Mouse (Mus musculus): ENCODE results near the gene Prune2. TPM values are rescaled to one million over a fixed set of nuclear protein-coding genes. Genes with fewer than 3 reads are reported as not detected.
A peak's percentile ranks its signal among the peaks of the same experiment; 100 is the strongest.

Prune2 gene
- 11.3 and 11.6 TPM in 2 replicates for polyA plus RNA-seq (2014; fragmentation: Nextera tagmentation; extraction: Ambion mirVana)

GRCm38 (mm10) chr19:16955613-16956271 lies at the start of gene Prune2:
Gene Prune2, plus strand, starts transcription at chr19:16956118.
- Histone ChIP-seq H3K9me3 (ENCODE audit: control insufficient read depth, low read length) (no peaks in the 10 kb centered on the region), H3K4me2 (ENCODE audit: low read length) (peak within 1 kb of the TSS; percentile 95), H3K9ac (ENCODE audit: low read length) (peak within 1 kb of the TSS; percentile 69), H3K36me3 (ENCODE audit: control insufficient read depth, insufficient read depth, low read length) (no peaks in the 10 kb centered on the region), H3K27me3 (ENCODE audit: control insufficient read depth, insufficient read depth, low read length) (peaks cover 37% of the 10 kb centered on the region), H3K27ac (replicated peaks in 1 of 2; ENCODE audit: control insufficient read depth in 1 of 2, insufficient read depth in 1 of 2, low read depth in 2 of 2, low read length in 2 of 2) (no peak within 1 kb of the TSS), H3K4me3 (ENCODE audit: control insufficient read depth in 1 of 2, insufficient read depth in 1 of 2, low read depth in 1 of 2, low read length in 2 of 2) (peak within 1 kb of the TSS; percentile 48 to 49), H3K4me1 (ENCODE audit: control insufficient read depth in 2 of 2, insufficient read depth in 2 of 2, low read length in 2 of 2) (peaks cover 11% of the 10 kb centered on the region in 2 experiments)
- ATAC-seq (ENCODE audit: insufficient number of reproducible peaks, insufficient read depth, low FRiP score, low read depth): peak; percentile 95
- 1% methylated on average over 36 of the region's 36 CpGs for WGBS

- no peaks in the 10 kb centered on the region for H3K4me1 ChIP-seq (ENCODE audit: control insufficient read depth in 2 of 2, insufficient read depth in 2 of 2, low read length in 2 of 2)
- H3K27ac ChIP-seq (replicated peaks in 1 of 2; ENCODE audit: control insufficient read depth in 1 of 2, insufficient read depth in 1 of 2, low read depth in 2 of 2, low read length in 2 of 2): no peak overlapping the region
- no peaks in the 10 kb centered on the region for H3K27me3 ChIP-seq (ENCODE audit: control insufficient read depth, insufficient read depth, low read length)
- no peak overlapping the region for H3K9ac ChIP-seq (ENCODE audit: low read length)
- no peak overlapping the region for H3K4me2 ChIP-seq (ENCODE audit: low read length)
- H3K9me3 ChIP-seq (ENCODE audit: control insufficient read depth, low read length): 0 out of 2 replicates have a peak, but pooled peaks cover 3% of the 10 kb centered on the region
- ATAC-seq (ENCODE audit: insufficient number of reproducible peaks, insufficient read depth, low FRiP score, low read depth): no peak
- no peaks in the 10 kb centered on the region for H3K36me3 ChIP-seq (ENCODE audit: control insufficient read depth, insufficient read depth, low read length)
- H3K4me3 ChIP-seq (ENCODE audit: control insufficient read depth in 1 of 2, insufficient read depth in 1 of 2, low read depth in 1 of 2, low read length in 2 of 2): no peak overlapping the region
- 81% methylated on average over 5 of the region's 5 CpGs for WGBS
Measured at GRCm38 (mm10) chr19:16911507-16911906, 44.4 kb upstream of the Prune2 start.

- Histone ChIP-seq H3K9ac (ENCODE audit: low read length) (no peak overlapping the region), H3K27ac (replicated peaks in 1 of 2; ENCODE audit: control insufficient read depth in 1 of 2, insufficient read depth in 1 of 2, low read depth in 2 of 2, low read length in 2 of 2) (no peak overlapping the region), H3K27me3 (ENCODE audit: control insufficient read depth, insufficient read depth, low read length) (no peaks in the 10 kb centered on the region), H3K4me2 (ENCODE audit: low read length) (no peak overlapping the region), H3K9me3 (ENCODE audit: control insufficient read depth, low read length) (no peaks in the 10 kb centered on the region), H3K36me3 (ENCODE audit: control insufficient read depth, insufficient read depth, low read length) (no peaks in the 10 kb centered on the region), H3K4me3 (ENCODE audit: control insufficient read depth in 1 of 2, insufficient read depth in 1 of 2, low read depth in 1 of 2, low read length in 2 of 2) (no peak overlapping the region), H3K4me1 (ENCODE audit: control insufficient read depth in 2 of 2, insufficient read depth in 2 of 2, low read length in 2 of 2) (no peaks in the 10 kb centered on the region)
- WGBS: 78% methylated on average over 4 of the region's 4 CpGs
- ATAC-seq (ENCODE audit: insufficient number of reproducible peaks, insufficient read depth, low FRiP score, low read depth): no peak
Measured at GRCm38 (mm10) chr19:16924516-16924915, 31.4 kb upstream of the Prune2 start.

GRCm38 (mm10) chr19:16934664-16935063 lies 21.3 kb upstream of the Prune2 start:
- no peak overlapping the region for H3K4me2 ChIP-seq (ENCODE audit: low read length)
- H3K9me3 ChIP-seq (ENCODE audit: control insufficient read depth, low read length): no peaks in the 10 kb centered on the region
- no peaks in the 10 kb centered on the region for H3K27me3 ChIP-seq (ENCODE audit: control insufficient read depth, insufficient read depth, low read length)
- no peak for ATAC-seq (ENCODE audit: insufficient number of reproducible peaks, insufficient read depth, low FRiP score, low read depth)
- 78% methylated on average over 8 of the region's 8 CpGs for WGBS
- H3K9ac ChIP-seq (ENCODE audit: low read length): no peak overlapping the region
- H3K36me3 ChIP-seq (ENCODE audit: control insufficient read depth, insufficient read depth, low read length): no peaks in the 10 kb centered on the region
- no peak overlapping the region for H3K4me3 ChIP-seq (ENCODE audit: control insufficient read depth in 1 of 2, insufficient read depth in 1 of 2, low read depth in 1 of 2, low read length in 2 of 2)
- H3K4me1 ChIP-seq (ENCODE audit: control insufficient read depth in 2 of 2, insufficient read depth in 2 of 2, low read length in 2 of 2): no peaks in the 10 kb centered on the region
- no peak overlapping the region for H3K27ac ChIP-seq (replicated peaks in 1 of 2; ENCODE audit: control insufficient read depth in 1 of 2, insufficient read depth in 1 of 2, low read depth in 2 of 2, low read length in 2 of 2)

GRCm38 (mm10) chr19:16948794-16949313 lies 7.1 kb upstream of the Prune2 start:
- no peaks in the 10 kb centered on the region for H3K36me3 ChIP-seq (ENCODE audit: control insufficient read depth, insufficient read depth, low read length)
- H3K9me3 ChIP-seq (ENCODE audit: control insufficient read depth, low read length): no peaks in the 10 kb centered on the region
- H3K4me2 ChIP-seq (ENCODE audit: low read length): no peak overlapping the region
- H3K27me3 ChIP-seq (ENCODE audit: control insufficient read depth, insufficient read depth, low read length): 0 out of 2 replicates have a peak, but pooled peaks cover 6% of the 10 kb centered on the region
- no peak overlapping the region for H3K27ac ChIP-seq (replicated peaks in 1 of 2; ENCODE audit: control insufficient read depth in 1 of 2, insufficient read depth in 1 of 2, low read depth in 2 of 2, low read length in 2 of 2)
- ATAC-seq (ENCODE audit: insufficient number of reproducible peaks, insufficient read depth, low FRiP score, low read depth): no peak
- H3K4me3 ChIP-seq (ENCODE audit: control insufficient read depth in 1 of 2, insufficient read depth in 1 of 2, low read depth in 1 of 2, low read length in 2 of 2): no peak overlapping the region
- H3K4me1 ChIP-seq (ENCODE audit: control insufficient read depth in 2 of 2, insufficient read depth in 2 of 2, low read length in 2 of 2): no peaks in the 10 kb centered on the region
- no peak overlapping the region for H3K9ac ChIP-seq (ENCODE audit: low read length)
- 74% methylated on average over 2 of the region's 2 CpGs for WGBS

- H3K27me3 ChIP-seq (ENCODE audit: control insufficient read depth, insufficient read depth, low read length): peaks cover 10% of the 10 kb centered on the region; the same call in 1 of the 2 replicates
- no peaks in the 10 kb centered on the region for H3K4me1 ChIP-seq (ENCODE audit: control insufficient read depth in 2 of 2, insufficient read depth in 2 of 2, low read length in 2 of 2)
- H3K4me2 ChIP-seq (ENCODE audit: low read length): no peak overlapping the region
- H3K9ac ChIP-seq (ENCODE audit: low read length): no peak overlapping the region
- ATAC-seq (ENCODE audit: insufficient number of reproducible peaks, insufficient read depth, low FRiP score, low read depth): no peak
- no peaks in the 10 kb centered on the region for H3K9me3 ChIP-seq (ENCODE audit: control insufficient read depth, low read length)
- H3K27ac ChIP-seq (replicated peaks in 1 of 2; ENCODE audit: control insufficient read depth in 1 of 2, insufficient read depth in 1 of 2, low read depth in 2 of 2, low read length in 2 of 2): no peak overlapping the region
- H3K4me3 ChIP-seq (ENCODE audit: control insufficient read depth in 1 of 2, insufficient read depth in 1 of 2, low read depth in 1 of 2, low read length in 2 of 2): no peak overlapping the region
- no peaks in the 10 kb centered on the region for H3K36me3 ChIP-seq (ENCODE audit: control insufficient read depth, insufficient read depth, low read length)
- whole genome bisulfite sequencing: 63% methylated on average over 2 of the region's 2 CpGs
Measured at GRCm38 (mm10) chr19:16949341-16949740, 6.6 kb upstream of the Prune2 start.

GRCm38 (mm10) chr19:16950051-16950450 lies 5.9 kb upstream of the Prune2 start:
- Histone ChIP-seq H3K9me3 (ENCODE audit: control insufficient read depth, low read length) (no peaks in the 10 kb centered on the region), H3K4me3 (ENCODE audit: control insufficient read depth in 1 of 2, insufficient read depth in 1 of 2, low read depth in 1 of 2, low read length in 2 of 2) (no peak overlapping the region), H3K27me3 (ENCODE audit: control insufficient read depth, insufficient read depth, low read length) (peaks cover 17% of the 10 kb centered on the region; the same call in 1 of the 2 replicates), H3K9ac (ENCODE audit: low read length) (no peak overlapping the region), H3K27ac (replicated peaks in 1 of 2; ENCODE audit: control insufficient read depth in 1 of 2, insufficient read depth in 1 of 2, low read depth in 2 of 2, low read length in 2 of 2) (no peak overlapping the region), H3K4me1 (ENCODE audit: control insufficient read depth in 2 of 2, insufficient read depth in 2 of 2, low read length in 2 of 2) (no peaks in the 10 kb centered on the region), H3K4me2 (ENCODE audit: low read length) (no peak overlapping the region), H3K36me3 (ENCODE audit: control insufficient read depth, insufficient read depth, low read length) (no peaks in the 10 kb centered on the region)
- 60% methylated on average over 9 of the region's 9 CpGs for WGBS
- ATAC-seq (ENCODE audit: insufficient number of reproducible peaks, insufficient read depth, low FRiP score, low read depth): no peak

All from heart, embryonic 14.5 days (tissue).